Mouse (Mus musculus) neural tube, embryonic 14.5 days (tissue): ENCODE data around the gene Zfp280d. TPM values are rescaled to one million over a fixed set of nuclear protein-coding genes. Genes with fewer than 3 reads are reported as not detected.
A peak's percentile ranks its signal among the peaks of the same experiment; 100 is the strongest.

ENCODE experiments used
- ATAC-seq: fragments of 200-750 bp; cut with Nextera tagmentation; 2 replicates; pipeline ENCODE4 v1.8.0; 2017; ENCODE audit warnings: low read depth, mild to moderate bottlenecking, moderate TSS enrichment, moderate library complexity
- H3K27ac ChIP-seq: fragments of 300-500 bp; sonication (generic); 2 replicates; pipeline ENCODE4 v1.5.1; 2014; ENCODE audit warnings: low read depth, mild to moderate bottlenecking, control low read depth, low read length, moderate library complexity, mixed read lengths
- H3K27me3 ChIP-seq: fragments of 300-500 bp; sonication (generic); 2 replicates; pipeline ENCODE4 v1.6.1; 2014; ENCODE audit warnings: low read length; ENCODE audit not compliant: control insufficient read depth, insufficient read depth
- H3K36me3 ChIP-seq: fragments of 300-500 bp; sonication (generic); 2 replicates; pipeline ENCODE4 v1.6.1; 2014; ENCODE audit warnings: low read length, mixed read lengths; ENCODE audit not compliant: control insufficient read depth, insufficient read depth
- H3K4me1 ChIP-seq: fragments of 300-500 bp; sonication (generic); 2 replicates; pipeline ENCODE4 v1.6.1; 2014; ENCODE audit warnings: low read length; ENCODE audit not compliant: control insufficient read depth, insufficient read depth
- H3K4me2 ChIP-seq: fragments of 300-500 bp; sonication (generic); 2 replicates; pipeline ENCODE4 v1.6.1; 2014; ENCODE audit warnings: mild to moderate bottlenecking, low read depth, low read length, control low read depth
- H3K4me3 ChIP-seq: fragments of 300-500 bp; sonication (generic); 2 replicates; pipeline ENCODE4 v1.5.1; 2014; ENCODE audit warnings: low read depth, low read length, control low read depth, mixed read lengths
- H3K9ac ChIP-seq: fragments of 300-500 bp; sonication (generic); replicated peaks from 2 replicates; pipeline ENCODE4 v1.6.1; 2014; ENCODE audit warnings: low read depth, mild to moderate bottlenecking, control low read depth, low read length, mixed read lengths
- H3K9me3 ChIP-seq: fragments of 300-500 bp; sonication (generic); 2 replicates; pipeline ENCODE4 v1.6.1; 2016; ENCODE audit warnings: low read length; ENCODE audit not compliant: control insufficient read depth
- WGBS: fragments of 180-500 bp; shearing (Covaris S2); extraction: QIAGEN DNeasy Blood & Tissue Kit; methylation state at CpG from one replicate; pipeline ENCODE4 v1.1.7; 2014; 5-methylcytosine and 5-hydroxymethylcytosine counted together
- polyA plus RNA-seq: library from polyadenylated mRNA; unstranded; fragments of >200 nt; fragmentation: Nextera tagmentation; extraction: Ambion mirVana; gene quantifications from 2 replicates; pipeline ENCODE4 v1.2.1, GENCODE M21; 2014

Gene Zfp280d
- 60.1 and 62.3 TPM in 2 replicates for polyA plus RNA-seq

GRCm38 (mm10) chr9:72274677-72275076 is at the start of gene Zfp280d:
Zfp280d (plus strand) TSS chr9:72274860.
- peaks cover 11% of the 10 kb centered on the region for H3K4me1 ChIP-seq
- peak within 1 kb of the TSS; percentile 97 for H3K9ac ChIP-seq
- peak within 1 kb of the TSS; percentile 100 for H3K27ac ChIP-seq
- peak within 1 kb of the TSS; percentile 67 for H3K4me3 ChIP-seq
- WGBS, result under 1% methylated on average over 34 of the region's 57 CpGs
- no peaks in the 10 kb centered on the region for H3K9me3 ChIP-seq
- no peaks in the 10 kb centered on the region for H3K27me3 ChIP-seq
- peak within 1 kb of the TSS; percentile 53 for H3K4me2 ChIP-seq
- peak; percentile 98 for ATAC-seq
- no peaks in the 10 kb centered on the region for H3K36me3 ChIP-seq

GRCm38 (mm10) chr9:72226536-72226935 is 48.1 kb upstream of the Zfp280d start:
- Histone ChIP-seq H3K9me3 (no peaks in the 10 kb centered on the region), H3K4me1 (no peaks in the 10 kb centered on the region), H3K9ac (no peak overlapping the region), H3K4me2 (no peak overlapping the region), H3K4me3 (no peak overlapping the region), H3K27ac (no peak overlapping the region), H3K27me3 (no peaks in the 10 kb centered on the region), H3K36me3 (no peaks in the 10 kb centered on the region)
- ATAC-seq, result no peak
- 92% methylated on average over 6 of the region's 6 CpGs for WGBS

- Histone ChIP-seq H3K9me3 (no peaks in the 10 kb centered on the region), H3K27me3 (no peaks in the 10 kb centered on the region), H3K4me3 (no peak overlapping the region), H3K4me1 (no peaks in the 10 kb centered on the region), H3K9ac (no peak overlapping the region), H3K36me3 (no peaks in the 10 kb centered on the region), H3K4me2 (no peak overlapping the region), H3K27ac (no peak overlapping the region)
- no peak for ATAC-seq
- 95% methylated on average over 1 of the region's 1 CpGs for WGBS
Measured at GRCm38 (mm10) chr9:72252656-72253055, 22.0 kb upstream of the Zfp280d start.

GRCm38 (mm10) chr9:72255227-72255626 is 19.4 kb upstream of the Zfp280d start:
- no peak overlapping the region for H3K9ac ChIP-seq

GRCm38 (mm10) chr9:72256646-72257045 is 18.0 kb upstream of the Zfp280d start:
- Histone ChIP-seq H3K36me3 (no peaks in the 10 kb centered on the region), H3K9ac (no peak overlapping the region), H3K4me3 (no peak overlapping the region), H3K27me3 (no peaks in the 10 kb centered on the region), H3K4me1 (no peaks in the 10 kb centered on the region), H3K9me3 (no peaks in the 10 kb centered on the region), H3K4me2 (no peak overlapping the region), H3K27ac (no peak overlapping the region)
- WGBS, result 66% methylated on average over 3 of the region's 3 CpGs
- ATAC-seq, result no peak

More at GRCm38 (mm10) chr9:72255227-72255626, 19.4 kb upstream of the Zfp280d start:
- H3K27ac ChIP-seq, result no peak overlapping the region
- H3K9me3 ChIP-seq, result no peaks in the 10 kb centered on the region
- WGBS, result 91% methylated on average over 1 of the region's 1 CpGs
- no peak overlapping the region for H3K4me3 ChIP-seq
- ATAC-seq, result no peak
- H3K4me1 ChIP-seq, result no peaks in the 10 kb centered on the region
- no peaks in the 10 kb centered on the region for H3K36me3 ChIP-seq
- no peaks in the 10 kb centered on the region for H3K27me3 ChIP-seq
- H3K4me2 ChIP-seq, result no peak overlapping the region

GRCm38 (mm10) chr9:72260337-72260736 is 14.3 kb upstream of the Zfp280d start:
- 32% methylated on average over 6 of the region's 7 CpGs for WGBS
- ATAC-seq, result no peak

GRCm38 (mm10) chr9:72264859-72265258 is 9.8 kb upstream of the Zfp280d start:
- H3K9me3 ChIP-seq, result no peaks in the 10 kb centered on the region
- WGBS, result 78% methylated on average over 3 of the region's 3 CpGs
- no peaks in the 10 kb centered on the region for H3K4me1 ChIP-seq
- H3K4me3 ChIP-seq, result no peak overlapping the region
- no peaks in the 10 kb centered on the region for H3K27me3 ChIP-seq
- no peak overlapping the region for H3K4me2 ChIP-seq
- no peak overlapping the region for H3K27ac ChIP-seq
- no peak for ATAC-seq
- H3K9ac ChIP-seq, result no peak overlapping the region
- H3K36me3 ChIP-seq, result no peaks in the 10 kb centered on the region

More at GRCm38 (mm10) chr9:72260337-72260736, 14.3 kb upstream of the Zfp280d start:
- H3K27me3 ChIP-seq, result no peaks in the 10 kb centered on the region
- no peaks in the 10 kb centered on the region for H3K9me3 ChIP-seq
- no peak overlapping the region for H3K9ac ChIP-seq
- H3K4me1 ChIP-seq, result no peaks in the 10 kb centered on the region
- H3K4me2 ChIP-seq, result no peak overlapping the region
- no peak overlapping the region for H3K4me3 ChIP-seq
- H3K27ac ChIP-seq, result no peak overlapping the region
- no peaks in the 10 kb centered on the region for H3K36me3 ChIP-seq

GRCm38 (mm10) chr9:72270146-72270545 is 4.5 kb upstream of the Zfp280d start:
- H3K9me3 ChIP-seq, result no peaks in the 10 kb centered on the region
- no peaks in the 10 kb centered on the region for H3K27me3 ChIP-seq
- H3K4me1 ChIP-seq, result no peaks in the 10 kb centered on the region
- H3K36me3 ChIP-seq, result no peaks in the 10 kb centered on the region
- WGBS, result 96% methylated on average over 1 of the region's 1 CpGs
- H3K27ac ChIP-seq, result no peak overlapping the region
- no peak overlapping the region for H3K4me2 ChIP-seq
- no peak overlapping the region for H3K9ac ChIP-seq
- ATAC-seq, result no peak
- H3K4me3 ChIP-seq, result no peak overlapping the region

GRCm38 (mm10) chr9:72273646-72274410 is 832 bp upstream of the Zfp280d start:
- ATAC-seq, result no peak
- Histone ChIP-seq H3K4me2 (no peak overlapping the region; the same call in 1 of the 2 replicates), H3K36me3 (no peaks in the 10 kb centered on the region), H3K4me3 (no peak overlapping the region; the same call in 1 of the 2 replicates), H3K27me3 (no peaks in the 10 kb centered on the region), H3K9me3 (no peaks in the 10 kb centered on the region), H3K27ac (no peak overlapping the region; the same call in 1 of the 2 replicates), H3K4me1 (peaks cover 10% of the 10 kb centered on the region), H3K9ac (no peak overlapping the region)
- 86% methylated on average over 7 of the region's 7 CpGs for WGBS
